28 mouse cellular contexts compared by ENCODE assay signal in genomic region chr17:93337576-93337975, GRCm38 (mm10).
"Had no signal": no experiment of that assay in that cellular context is flagged by ENCODE, and none has a peak within 500 bp of the region (broad histone marks: within the 10 kb centered on the region; RNA-seq: fewer than 3 reads in every experiment).

No protein-coding gene starts in this region.

- H3K27ac ChIP-seq: left cerebral cortex, adult 2 months; limb, embryonic 15.5 days; liver, embryonic 12.5 days; liver, embryonic 13.5 days; liver, embryonic 14.5 days; liver, embryonic 15.5 days; lung, embryonic 15.5 days; macrophage; midbrain, embryonic 10.5 days; midbrain, embryonic 12.5 days; midbrain, embryonic 13.5 days; midbrain, embryonic 15.5 days had no signal

- H3K27me3 ChIP-seq: limb, embryonic 15.5 days; liver, embryonic 12.5 days; liver, embryonic 13.5 days; liver, embryonic 15.5 days; lung, embryonic 15.5 days; megakaryocyte, embryonic 14.5 days; midbrain, embryonic 12.5 days; midbrain, embryonic 13.5 days; midbrain, embryonic 15.5 days had no signal

- ATAC-seq: liver, embryonic 12.5 days; liver, postnatal 0 days; lung, postnatal 0 days; midbrain, embryonic 13.5 days; midbrain, embryonic 15.5 days; midbrain, embryonic 16.5 days had no signal

- H3K36me3 ChIP-seq: limb, embryonic 15.5 days; liver, embryonic 12.5 days; liver, embryonic 13.5 days; liver, embryonic 15.5 days; lung, embryonic 15.5 days; midbrain, embryonic 10.5 days; midbrain, embryonic 12.5 days; midbrain, embryonic 13.5 days; midbrain, embryonic 15.5 days had no signal

- H3K4me2 ChIP-seq: limb, embryonic 15.5 days; liver, embryonic 11.5 days; liver, embryonic 12.5 days; liver, embryonic 13.5 days; liver, embryonic 15.5 days; lung, embryonic 14.5 days; lung, embryonic 15.5 days; midbrain, embryonic 11.5 days; midbrain, embryonic 12.5 days; midbrain, embryonic 13.5 days; midbrain, embryonic 15.5 days had no signal

- H3K4me1 ChIP-seq: limb, embryonic 15.5 days; liver, embryonic 12.5 days; liver, embryonic 13.5 days; liver, embryonic 15.5 days; lung, embryonic 15.5 days; megakaryocyte, embryonic 14.5 days; midbrain, embryonic 10.5 days; midbrain, embryonic 12.5 days; midbrain, embryonic 13.5 days; midbrain, embryonic 15.5 days had no signal

- H3K4me3 ChIP-seq: left cerebral cortex, adult 2 months; limb, embryonic 15.5 days; liver, embryonic 12.5 days; liver, embryonic 13.5 days; liver, embryonic 15.5 days; lung, embryonic 15.5 days; megakaryocyte, embryonic 14.5 days; midbrain, embryonic 10.5 days; midbrain, embryonic 12.5 days; midbrain, embryonic 13.5 days; midbrain, embryonic 15.5 days had no signal

- H3K9ac ChIP-seq: limb, embryonic 15.5 days; liver, embryonic 12.5 days; liver, embryonic 13.5 days; liver, embryonic 14.5 days; liver, embryonic 15.5 days; liver, postnatal 0 days; lung, embryonic 14.5 days; lung, embryonic 15.5 days; midbrain, embryonic 12.5 days; midbrain, embryonic 13.5 days; midbrain, embryonic 15.5 days had no signal

- DNase-seq: left cerebral cortex, postnatal 4 days; liver; liver, embryonic 13.5 days; liver, postnatal 0 days; lung, adult 18-20 months; lung, adult 2 months; lung, embryonic 14.5 days; lung, postnatal 10 days; lung, postnatal 14 days; lung, postnatal 36 days; lung, postnatal 4 days; midbrain, embryonic 14.5 days had no signal

- H3K9me3 ChIP-seq: limb, embryonic 15.5 days; liver, embryonic 12.5 days; liver, embryonic 13.5 days; liver, embryonic 15.5 days; lung, embryonic 15.5 days; midbrain, embryonic 10.5 days; midbrain, embryonic 12.5 days; midbrain, embryonic 13.5 days; midbrain, embryonic 15.5 days had no signal
